Mouse (Mus musculus): Measurements from ENCODE around the gene Myo9b. TPM values are rescaled to one million over a fixed set of nuclear protein-coding genes. Genes with fewer than 3 reads are reported as not detected.

Myo9b gene
- polyA plus RNA-seq, 1 experiment from 2014 or later = 24.1 TPM

DNA sequence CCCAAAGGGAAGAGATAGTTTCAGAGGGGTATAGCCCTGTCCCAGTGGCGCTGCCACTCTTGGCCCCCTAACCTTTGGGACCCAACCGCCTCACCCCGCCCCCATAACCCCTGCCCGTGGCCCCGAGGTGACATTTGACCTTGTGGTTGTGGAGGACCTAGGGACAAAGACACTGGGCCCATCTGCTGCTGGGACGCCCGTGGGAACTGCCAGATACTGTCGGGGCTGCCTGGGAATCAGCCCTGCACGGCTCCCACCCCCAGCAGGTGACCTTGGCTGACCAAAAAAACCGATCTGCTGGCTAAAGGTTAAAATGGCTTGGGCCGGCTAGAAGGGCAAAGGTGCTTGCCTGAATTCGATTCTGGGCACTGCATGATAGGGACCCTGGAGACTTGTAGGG is 110.9 kb downstream of the Myo9b start:
- 6% methylated on average over 12 of the region's 12 CpGs for WGBS
- peak; percentile 73 for DNase-seq (ENCODE audit: low spot score)

DNA sequence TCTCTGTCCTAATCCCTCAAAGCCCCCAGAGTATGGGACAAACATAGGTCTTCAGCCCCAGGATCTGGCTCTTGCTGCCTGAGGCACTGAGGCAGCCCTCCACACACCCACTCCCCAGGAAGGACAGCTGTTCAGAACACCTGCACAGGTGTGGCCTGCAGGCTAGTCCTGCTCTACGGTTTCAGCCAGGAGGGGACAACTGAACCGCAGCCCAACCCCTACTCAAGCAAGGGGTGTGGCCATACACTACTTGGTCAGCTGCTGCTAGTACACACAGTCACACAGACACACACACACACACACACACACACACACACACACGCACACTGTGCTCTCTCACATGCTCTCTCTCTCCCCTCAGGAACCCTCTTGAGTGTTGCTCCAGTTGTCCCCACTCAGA is 111.3 kb downstream of the Myo9b start:
- Histone ChIP-seq H3K9me3 (no peaks in the 10 kb centered on the region), H3K27ac (peak overlapping the region; percentile 99), H3K36me3 (peaks cover 2% of the 10 kb centered on the region; the same call in 1 of the 2 replicates), H3K27me3 (ENCODE audit: insufficient read depth, poor library complexity, severe bottlenecking) (no peaks in the 10 kb centered on the region), H3K4me1 (replicated peaks) (peaks cover 50% of the 10 kb centered on the region), H3K4me3 (peak overlapping the region; percentile 98)
- no peak for DNase-seq (ENCODE audit: low spot score)
- WGBS = 32% methylated on average over 3 of the region's 3 CpGs

More for the DNA sequence above, 110.9 kb downstream of the Myo9b start:
- no peaks in the 10 kb centered on the region for H3K27me3 ChIP-seq (ENCODE audit: insufficient read depth, poor library complexity, severe bottlenecking)
- H3K27ac ChIP-seq = peak overlapping the region; percentile 99
- H3K4me3 ChIP-seq = peak overlapping the region; percentile 98
- peaks cover 54% of the 10 kb centered on the region for H3K4me1 ChIP-seq (replicated peaks)
- H3K9me3 ChIP-seq = no peaks in the 10 kb centered on the region
- peaks cover 7% of the 10 kb centered on the region for H3K36me3 ChIP-seq

DNA sequence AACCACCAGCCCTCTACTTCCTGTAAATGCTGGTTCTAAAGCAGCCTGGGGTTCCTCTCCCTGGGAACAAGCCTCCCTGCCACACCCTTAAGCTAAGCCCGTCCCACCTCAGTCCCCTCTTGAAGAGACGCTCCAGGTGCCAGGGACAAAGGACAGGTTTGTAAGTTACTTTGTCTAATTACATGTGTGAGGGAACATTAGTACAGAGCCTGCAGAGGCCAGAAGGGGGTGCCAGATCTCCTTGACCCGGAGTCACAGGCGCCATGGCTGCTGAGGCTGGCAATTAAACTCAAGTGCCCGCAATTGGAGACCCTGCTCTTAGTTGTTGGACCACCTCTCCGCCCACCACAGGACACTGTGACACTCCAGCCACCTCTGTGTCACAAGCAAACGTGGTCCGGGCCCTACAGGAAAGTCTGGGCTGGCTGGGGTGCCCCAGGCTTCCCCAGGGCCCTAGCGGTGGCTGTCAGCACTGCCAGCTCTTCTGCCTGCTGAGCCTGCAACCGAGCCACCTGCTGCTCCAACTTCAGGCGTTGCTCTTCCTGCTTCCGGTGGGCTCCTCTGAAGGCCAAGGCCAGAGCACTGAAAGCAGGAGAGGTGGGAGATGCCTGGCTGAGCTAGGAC is 112.8 kb downstream of the Myo9b start:
- WGBS = 76% methylated on average over 12 of the region's 12 CpGs
- no peaks in the 10 kb centered on the region for H3K9me3 ChIP-seq
- H3K36me3 ChIP-seq = no peaks in the 10 kb centered on the region
- H3K4me3 ChIP-seq = peak overlapping the region; percentile 14
- peak overlapping the region; percentile 99 for H3K27ac ChIP-seq
- peaks cover 35% of the 10 kb centered on the region for H3K4me1 ChIP-seq (replicated peaks)
- H3K27me3 ChIP-seq (ENCODE audit: insufficient read depth, poor library complexity, severe bottlenecking) = no peaks in the 10 kb centered on the region
- no peak for DNase-seq (ENCODE audit: low spot score)

DNA sequence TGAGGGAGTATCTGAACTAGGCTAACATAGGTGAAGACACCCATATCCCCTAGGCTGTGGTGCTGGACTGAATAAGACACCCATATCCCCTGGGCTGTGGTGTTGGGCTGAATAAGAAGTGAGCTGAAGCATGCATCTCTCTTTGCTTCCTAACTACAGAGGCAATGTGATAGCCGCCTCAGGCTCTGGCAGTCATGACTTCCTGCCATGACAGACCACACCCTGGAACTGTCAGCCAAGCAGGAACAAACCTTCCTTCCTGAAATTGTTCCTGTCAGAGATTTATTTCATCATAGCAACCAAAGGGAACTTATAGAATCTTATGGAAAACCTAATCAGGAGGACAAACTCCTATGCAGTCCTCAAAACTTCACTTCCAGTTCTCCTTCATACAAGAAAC is 115.8 kb downstream of the Myo9b start:
- H3K4me1 ChIP-seq (replicated peaks) = peaks cover 28% of the 10 kb centered on the region
- H3K9me3 ChIP-seq = no peaks in the 10 kb centered on the region
- no peak overlapping the region for H3K4me3 ChIP-seq
- WGBS = 81% methylated on average over 1 of the region's 1 CpGs
- DNase-seq (ENCODE audit: low spot score) = no peak
- no peak overlapping the region for H3K27ac ChIP-seq
- H3K27me3 ChIP-seq (ENCODE audit: insufficient read depth, poor library complexity, severe bottlenecking) = no peaks in the 10 kb centered on the region
- no peaks in the 10 kb centered on the region for H3K36me3 ChIP-seq

DNA sequence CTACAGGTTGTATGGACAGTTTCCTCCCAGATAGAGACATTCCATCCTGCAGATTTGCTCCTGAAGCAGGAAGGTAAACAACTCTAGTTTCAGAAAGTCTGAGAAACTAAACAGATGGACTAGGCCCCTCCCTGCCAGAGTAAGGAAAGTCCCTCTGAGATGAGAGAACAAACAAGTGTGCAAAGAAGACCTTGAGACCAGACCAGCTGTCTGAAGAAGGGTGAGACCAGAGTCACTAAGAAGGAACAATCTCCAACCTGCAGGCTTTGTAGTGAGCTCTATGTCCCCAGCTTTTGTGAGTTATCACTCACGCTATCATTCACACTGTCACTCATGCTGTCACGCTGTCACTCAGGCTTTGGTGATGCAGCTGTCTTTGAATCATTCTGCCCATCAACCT is 119.2 kb downstream of the Myo9b start:
- H3K9me3 ChIP-seq = 0 out of 2 replicates have a peak, but pooled peaks cover 2% of the 10 kb centered on the region
- no peaks in the 10 kb centered on the region for H3K27me3 ChIP-seq (ENCODE audit: insufficient read depth, poor library complexity, severe bottlenecking)
- no peak for DNase-seq (ENCODE audit: low spot score)
- H3K36me3 ChIP-seq = no peaks in the 10 kb centered on the region
- H3K4me3 ChIP-seq = no peak overlapping the region
- H3K4me1 ChIP-seq (replicated peaks) = peaks cover 35% of the 10 kb centered on the region
- 91% methylated on average over 2 of the region's 2 CpGs for WGBS
- no peak overlapping the region for H3K27ac ChIP-seq

DNA sequence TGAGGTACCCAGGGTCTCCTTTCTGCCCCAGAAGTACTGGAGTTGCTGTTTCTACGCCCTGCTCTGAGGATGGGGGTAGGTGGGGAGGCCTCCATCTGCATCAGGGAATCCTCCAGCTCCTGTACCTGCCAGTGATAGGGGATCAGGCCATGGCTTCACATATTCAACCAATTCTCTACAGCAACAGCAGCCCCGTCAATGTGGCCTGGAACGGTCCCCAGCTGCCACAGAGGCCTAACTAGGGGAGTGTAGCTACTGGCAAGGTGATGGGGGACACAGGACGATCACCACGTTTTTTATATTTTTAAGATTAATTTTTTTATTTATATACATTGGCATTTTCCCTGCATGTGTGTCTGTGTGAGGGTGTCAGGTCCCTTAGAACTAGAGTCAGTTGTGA is 119.9 kb downstream of the Myo9b start:
- Histone ChIP-seq H3K4me3 (no peak overlapping the region), H3K4me1 (replicated peaks) (peaks cover 39% of the 10 kb centered on the region), H3K27me3 (ENCODE audit: insufficient read depth, poor library complexity, severe bottlenecking) (no peaks in the 10 kb centered on the region), H3K36me3 (no peaks in the 10 kb centered on the region), H3K27ac (0 out of 2 replicates have a peak overlapping the region, but pooled peaks have one; percentile 30), H3K9me3 (0 out of 2 replicates have a peak, but pooled peaks cover 2% of the 10 kb centered on the region)
- 80% methylated on average over 5 of the region's 5 CpGs for WGBS
- DNase-seq (ENCODE audit: low spot score) = no peak

DNA sequence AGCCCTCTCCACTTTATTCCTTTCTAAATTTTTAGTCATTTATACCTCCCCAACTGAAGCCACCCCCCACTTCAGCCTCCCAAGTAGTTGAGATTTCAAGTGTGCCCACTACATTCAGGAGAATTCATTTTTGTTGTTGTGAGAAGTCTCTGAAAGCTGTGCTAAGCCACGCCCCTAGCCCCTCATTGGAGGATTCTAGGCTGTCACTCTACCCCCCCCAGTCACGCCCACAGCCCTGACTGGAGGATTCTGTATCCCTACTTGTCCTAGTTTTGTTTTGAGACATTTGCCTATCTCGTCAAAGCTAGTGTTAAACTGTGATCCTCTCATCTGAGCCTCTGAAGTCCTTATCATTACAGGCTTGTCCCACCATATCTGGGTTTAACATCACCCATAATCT is 120.4 kb downstream of the Myo9b start:
- DNase-seq (ENCODE audit: low spot score) = peak; percentile 59
- peak overlapping the region; percentile 27 for H3K4me3 ChIP-seq
- 0 out of 2 replicates have a peak, but pooled peaks cover 2% of the 10 kb centered on the region for H3K9me3 ChIP-seq
- no peaks in the 10 kb centered on the region for H3K27me3 ChIP-seq (ENCODE audit: insufficient read depth, poor library complexity, severe bottlenecking)
- 10% methylated on average over 3 of the region's 3 CpGs for WGBS
- peaks cover 44% of the 10 kb centered on the region for H3K4me1 ChIP-seq (replicated peaks)
- H3K27ac ChIP-seq = peak overlapping the region; percentile 53; the same call in 1 of the 2 replicates
- no peaks in the 10 kb centered on the region for H3K36me3 ChIP-seq

DNA sequence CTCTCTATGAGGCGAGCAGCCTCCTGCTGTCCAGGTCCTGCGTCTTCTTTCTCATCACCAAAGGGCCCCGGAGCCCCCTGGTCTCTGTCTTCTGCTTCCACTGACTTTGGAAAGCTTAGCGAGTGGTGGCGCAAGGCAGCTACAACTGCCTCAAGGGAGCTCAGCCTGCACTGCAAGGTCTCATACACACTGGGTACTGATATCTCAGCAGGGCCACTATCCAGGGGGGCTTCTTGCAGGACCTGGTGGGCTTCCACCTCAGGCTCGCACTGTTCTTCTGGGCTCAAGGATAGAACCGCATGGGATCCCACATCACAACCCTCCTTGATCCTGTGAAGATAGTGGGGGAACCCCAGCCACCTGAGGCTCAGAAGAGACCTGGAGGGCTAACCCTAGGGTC is 122.0 kb downstream of the Myo9b start:
- 75% methylated on average over 7 of the region's 7 CpGs for WGBS
- Histone ChIP-seq H3K27me3 (ENCODE audit: insufficient read depth, poor library complexity, severe bottlenecking) (no peaks in the 10 kb centered on the region), H3K4me3 (peak overlapping the region; percentile 16; the same call in 1 of the 2 replicates), H3K27ac (peak overlapping the region; percentile 42), H3K9me3 (0 out of 2 replicates have a peak, but pooled peaks cover 2% of the 10 kb centered on the region), H3K4me1 (replicated peaks) (peaks cover 45% of the 10 kb centered on the region), H3K36me3 (peaks cover 14% of the 10 kb centered on the region)
- no peak for DNase-seq (ENCODE audit: low spot score)

DNA sequence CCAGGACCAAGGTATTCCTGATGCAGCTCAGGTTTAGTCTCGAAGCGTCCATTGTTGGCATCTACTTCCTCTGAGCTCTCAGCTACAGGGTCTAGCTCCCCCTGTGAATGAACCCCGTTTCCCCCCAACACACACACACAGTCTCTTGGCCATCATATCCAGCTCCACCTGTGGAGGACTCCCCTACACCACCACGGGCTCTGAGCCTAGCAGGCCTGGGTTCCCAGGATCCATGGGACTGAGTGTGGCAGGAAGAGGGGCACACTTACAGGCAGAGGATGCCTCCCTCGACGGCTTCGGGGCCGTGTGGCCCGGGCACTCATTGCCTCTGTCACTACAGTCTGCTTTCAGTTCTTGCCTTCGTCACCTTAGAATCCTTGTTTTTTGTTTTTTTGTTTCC is 122.6 kb downstream of the Myo9b start:
- peaks cover 20% of the 10 kb centered on the region for H3K36me3 ChIP-seq
- peak overlapping the region; percentile 42 for H3K27ac ChIP-seq
- no peaks in the 10 kb centered on the region for H3K27me3 ChIP-seq (ENCODE audit: insufficient read depth, poor library complexity, severe bottlenecking)
- no peak overlapping the region for H3K4me3 ChIP-seq
- no peak for DNase-seq (ENCODE audit: low spot score)
- 86% methylated on average over 10 of the region's 10 CpGs for WGBS
- 0 out of 2 replicates have a peak, but pooled peaks cover 2% of the 10 kb centered on the region for H3K9me3 ChIP-seq
- peaks cover 45% of the 10 kb centered on the region for H3K4me1 ChIP-seq (replicated peaks)

DNA sequence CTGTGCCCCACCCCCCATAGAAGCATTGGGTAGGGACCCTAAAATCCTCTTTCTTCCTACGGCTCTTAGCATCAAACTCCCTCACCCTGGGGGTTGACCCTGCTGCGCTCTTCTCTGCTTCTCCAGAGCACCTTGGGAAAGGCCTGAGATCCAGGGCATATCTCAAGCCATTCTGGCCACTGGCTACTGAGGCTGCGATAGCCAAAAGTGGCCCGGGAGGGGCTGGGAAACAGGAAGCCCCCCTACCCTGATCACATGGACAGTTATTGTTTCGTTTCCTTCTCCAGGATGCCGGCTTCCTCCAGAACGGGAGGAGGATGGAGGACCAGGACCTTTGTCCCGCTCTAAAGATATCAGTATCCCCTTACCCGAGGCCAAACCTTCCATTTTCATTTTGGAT is 123.1 kb downstream of the Myo9b start, which contains the start of gene Ushbp1:
Gene Ushbp1 (minus strand): TSS at position 174 of the 400 bp plus-strand sequence.
- WGBS = 85% methylated on average over 9 of the region's 9 CpGs
- peaks cover 24% of the 10 kb centered on the region for H3K36me3 ChIP-seq
- 0 out of 2 replicates have a peak, but pooled peaks cover 2% of the 10 kb centered on the region for H3K9me3 ChIP-seq
- H3K4me3 ChIP-seq = peak within 1 kb of the TSS; percentile 91
- no peaks in the 10 kb centered on the region for H3K27me3 ChIP-seq (ENCODE audit: insufficient read depth, poor library complexity, severe bottlenecking)
- no peak for DNase-seq (ENCODE audit: low spot score)
- H3K27ac ChIP-seq = peak within 1 kb of the TSS; percentile 91
- H3K4me1 ChIP-seq (replicated peaks) = peaks cover 45% of the 10 kb centered on the region

DNA sequence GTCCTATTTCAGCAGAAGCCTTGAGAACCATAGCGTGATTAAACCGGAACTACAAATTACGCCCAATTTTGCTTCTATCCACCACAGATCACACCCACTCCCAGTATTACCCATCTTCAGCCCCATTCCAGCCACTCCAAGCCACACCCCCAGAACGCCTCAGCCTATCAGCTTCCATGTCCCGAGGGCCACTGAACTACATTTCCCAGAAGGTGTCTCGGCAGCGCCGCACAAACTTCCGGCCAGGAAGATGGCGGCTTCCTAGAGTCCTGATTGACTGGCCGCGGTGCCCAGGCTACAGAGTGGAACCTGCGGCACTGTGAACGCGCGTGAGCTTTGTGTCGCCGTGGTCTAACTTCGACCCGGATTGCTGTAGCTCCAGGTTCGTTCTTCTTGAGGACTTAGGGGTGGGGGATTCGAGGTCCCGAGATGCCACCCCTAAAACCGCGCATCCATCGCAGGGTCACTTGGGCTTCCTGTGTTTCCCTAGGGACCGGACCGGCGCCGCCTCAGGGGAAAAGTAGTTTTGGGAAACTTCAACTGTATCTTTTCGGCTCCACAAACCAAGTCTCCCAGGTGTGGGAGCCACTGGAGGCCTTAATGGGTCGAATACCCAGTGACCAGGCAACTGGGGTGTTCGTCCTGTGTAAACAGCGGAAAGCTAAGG is 124.3 kb downstream of the Myo9b start, which contains the start of gene Babam1:
Gene Babam1 (plus strand): TSS at position 223 of the 667 bp plus-strand sequence.
- Histone ChIP-seq H3K4me3 (peak within 1 kb of the TSS; percentile 91), H3K27me3 (ENCODE audit: insufficient read depth, poor library complexity, severe bottlenecking) (no peaks in the 10 kb centered on the region), H3K27ac (peak within 1 kb of the TSS; percentile 91), H3K9me3 (0 out of 2 replicates have a peak, but pooled peaks cover 2% of the 10 kb centered on the region), H3K4me1 (replicated peaks) (peaks cover 45% of the 10 kb centered on the region), H3K36me3 (peaks cover 32% of the 10 kb centered on the region)
- DNase-seq (ENCODE audit: low spot score) = peak; percentile 93
- WGBS = 1% methylated on average over 34 of the region's 34 CpGs

DNA sequence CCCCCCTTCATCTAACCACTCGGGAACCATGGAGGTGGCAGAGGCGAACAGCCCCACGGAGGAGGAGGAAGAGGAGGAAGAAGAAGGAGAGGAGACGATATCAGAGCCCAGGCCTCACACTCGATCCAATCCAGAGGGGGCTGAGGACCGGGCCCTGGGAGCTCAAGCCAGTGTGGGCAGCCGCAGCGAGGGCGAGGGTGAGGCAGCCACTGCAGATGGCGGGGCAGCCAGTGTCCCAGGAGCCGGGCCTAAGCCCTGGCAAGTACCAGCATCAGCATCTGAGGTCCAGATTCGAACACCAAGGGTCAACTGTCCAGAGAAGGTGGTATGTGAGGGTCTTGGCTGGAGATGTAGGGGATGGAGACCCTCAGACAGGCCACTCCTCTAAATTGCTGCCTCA is 125.2 kb downstream of the Myo9b start:
- Histone ChIP-seq H3K4me1 (replicated peaks) (peaks cover 39% of the 10 kb centered on the region), H3K9me3 (0 out of 2 replicates have a peak, but pooled peaks cover 2% of the 10 kb centered on the region), H3K4me3 (peak overlapping the region; percentile 91), H3K36me3 (peaks cover 35% of the 10 kb centered on the region), H3K27me3 (ENCODE audit: insufficient read depth, poor library complexity, severe bottlenecking) (no peaks in the 10 kb centered on the region), H3K27ac (no peak overlapping the region; the same call in 1 of the 2 replicates)
- DNase-seq (ENCODE audit: low spot score) = no peak
- WGBS = 86% methylated on average over 12 of the region's 12 CpGs

DNA sequence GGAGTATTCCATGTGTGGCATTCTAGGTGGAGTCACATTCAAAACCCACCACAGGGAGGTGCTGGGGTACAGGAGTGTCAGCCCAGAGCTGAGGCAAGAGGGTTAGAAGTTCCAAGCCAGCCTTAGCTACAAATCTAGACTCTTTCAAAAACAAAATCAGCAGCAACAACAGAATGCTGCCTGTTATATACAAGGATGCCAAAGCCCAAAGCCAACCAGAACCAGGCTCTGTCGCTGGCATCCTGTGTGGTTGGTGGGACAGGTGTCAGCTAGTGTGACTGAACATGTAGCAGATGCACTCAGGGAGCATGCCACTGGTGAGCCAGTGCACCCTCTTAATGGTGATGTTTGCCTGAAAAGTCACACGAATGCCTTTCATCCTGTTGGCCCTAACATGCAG is 128.3 kb downstream of the Myo9b start:
- no peak for DNase-seq (ENCODE audit: low spot score)
- no peak overlapping the region for H3K4me3 ChIP-seq
- H3K4me1 ChIP-seq (replicated peaks) = peaks cover 33% of the 10 kb centered on the region
- H3K36me3 ChIP-seq = peaks cover 49% of the 10 kb centered on the region
- no peaks in the 10 kb centered on the region for H3K9me3 ChIP-seq
- 91% methylated on average over 2 of the region's 2 CpGs for WGBS
- H3K27me3 ChIP-seq (ENCODE audit: insufficient read depth, poor library complexity, severe bottlenecking) = no peaks in the 10 kb centered on the region
- H3K27ac ChIP-seq = no peak overlapping the region

All from hindbrain, embryonic 10.5 days (tissue).